Mouse (Mus musculus) mature B cell (primary cell): ENCODE data around the gene Mdfic.

Experiments
- in situ Hi-C: fragments of 300-500 bp; cut with MboI; formaldehyde crosslinking; loops from 2 replicates; pipeline ENCODE4 v1.14.3; 2019

Mdfic gene

DNA sequence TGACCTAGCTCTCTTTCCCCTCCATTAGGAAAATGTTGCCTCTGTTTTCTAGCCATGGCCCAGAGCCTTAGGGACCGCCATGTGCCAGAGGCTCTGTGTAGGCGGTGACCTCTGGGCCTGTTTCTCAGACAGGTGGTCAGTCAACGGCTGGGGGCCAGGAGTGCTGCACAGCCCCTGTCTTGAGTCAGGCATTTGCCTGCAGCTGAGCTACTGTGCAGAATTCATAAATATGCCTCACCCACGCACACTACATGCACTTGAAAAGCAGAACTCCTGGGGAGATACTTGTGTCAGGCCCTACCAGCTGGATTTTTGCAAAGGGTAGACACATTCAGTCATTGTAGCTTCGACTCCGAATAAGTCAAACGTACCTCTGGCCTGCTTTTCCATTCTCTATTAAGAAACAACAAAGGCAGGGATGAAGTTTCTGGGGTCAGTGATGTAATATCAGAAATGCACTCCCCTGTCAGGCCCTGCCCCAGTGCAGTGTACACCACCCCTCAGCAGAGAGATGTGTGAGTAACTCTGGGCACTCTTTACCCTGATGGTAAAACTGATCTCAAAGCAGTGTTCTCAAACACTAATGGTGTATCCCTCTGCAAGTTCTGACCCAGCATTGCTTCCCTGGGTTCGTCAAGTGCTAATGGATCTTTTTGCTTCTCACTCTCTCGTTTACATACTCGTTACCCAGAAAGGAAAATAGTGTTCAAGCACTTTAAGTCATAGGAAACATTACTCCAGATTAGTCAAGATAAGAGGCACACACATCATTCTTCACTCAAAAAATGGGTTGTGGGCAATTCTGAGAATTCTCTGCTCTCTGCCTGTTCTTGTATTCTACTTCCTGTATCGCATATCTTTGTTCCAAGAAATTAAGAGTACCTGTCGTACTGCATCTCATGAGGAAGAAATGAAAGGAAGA, 72.5 kb downstream of the Mdfic start:
- in situ Hi-C loops, result no loop called here

DNA sequence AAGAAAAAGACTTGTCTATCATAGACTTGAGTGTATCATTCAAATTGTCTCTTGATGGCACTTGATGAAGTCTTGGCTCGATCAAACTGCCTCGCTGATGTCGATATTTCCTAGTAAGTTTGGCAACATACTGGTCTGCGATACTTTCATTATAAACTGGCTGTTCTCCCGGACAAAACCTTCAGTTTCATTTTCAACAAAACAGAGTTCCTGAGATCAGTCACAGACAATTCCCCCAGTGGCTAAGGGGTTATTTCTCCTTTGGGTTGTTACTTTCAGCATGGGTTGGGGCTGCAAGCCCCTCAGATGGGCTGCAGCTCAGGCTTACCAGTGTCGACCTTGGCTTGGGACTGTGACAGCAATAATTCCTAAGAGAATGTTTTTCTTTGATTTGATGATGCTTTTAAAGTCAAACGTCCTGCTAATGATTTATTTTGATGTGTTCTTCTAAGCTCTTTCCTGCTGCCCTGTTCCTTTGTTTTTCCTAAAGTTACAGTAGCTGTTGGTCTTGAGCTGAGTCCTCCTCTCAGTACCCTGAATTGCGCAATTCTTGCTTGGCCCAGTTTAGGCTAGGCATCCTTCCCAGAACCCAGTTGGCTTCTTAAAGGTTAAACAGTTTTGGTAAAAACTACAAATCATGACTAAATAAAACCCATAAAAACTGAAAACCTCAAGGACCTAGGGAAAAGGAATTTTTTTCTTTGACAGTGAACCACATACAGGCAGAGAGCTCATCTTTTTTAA, 73.3 kb downstream of the Mdfic start:
- in situ Hi-C loops, result no loop called here

DNA sequence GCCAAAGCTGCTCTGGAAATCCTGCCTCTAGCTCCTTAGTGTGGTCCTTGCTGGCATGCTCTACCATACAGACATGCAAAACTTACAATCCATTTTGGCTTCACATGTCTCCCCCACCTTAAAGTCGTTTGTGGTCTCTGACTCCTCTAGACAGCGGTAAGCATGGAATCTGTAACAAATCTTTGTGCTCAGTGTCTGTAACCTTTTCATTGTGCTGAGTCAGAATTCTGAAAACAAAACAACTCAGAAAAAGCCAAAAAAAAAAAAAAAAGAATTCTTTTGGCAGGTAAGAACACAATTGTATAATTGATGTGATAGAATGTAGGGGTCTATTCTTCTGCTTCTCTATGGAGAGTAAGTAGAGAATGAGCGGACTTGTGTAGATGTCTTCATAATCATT, 74.3 kb downstream of the Mdfic start:
- in situ Hi-C loops, result no loop called here

DNA sequence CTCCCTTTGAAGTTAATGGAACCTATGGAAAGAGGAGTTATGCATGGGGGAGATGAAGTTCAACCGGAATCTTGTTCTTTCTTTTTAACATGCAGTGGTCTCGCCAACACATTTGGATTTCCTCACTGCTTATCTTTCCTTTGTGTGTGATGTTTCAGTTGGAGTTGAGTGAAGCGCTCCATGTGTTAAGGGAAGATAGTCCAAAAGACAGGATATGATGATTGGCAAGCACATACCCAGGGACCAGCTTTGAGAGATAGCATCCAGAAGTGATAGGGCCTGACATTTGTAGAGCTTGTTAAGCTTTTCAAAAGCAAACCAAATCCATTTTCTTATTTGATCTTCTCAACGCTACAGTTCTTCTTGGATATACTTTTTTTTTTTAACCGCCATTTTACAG, 86.9 kb downstream of the Mdfic start:
- in situ Hi-C loops, result no loop called here

DNA sequence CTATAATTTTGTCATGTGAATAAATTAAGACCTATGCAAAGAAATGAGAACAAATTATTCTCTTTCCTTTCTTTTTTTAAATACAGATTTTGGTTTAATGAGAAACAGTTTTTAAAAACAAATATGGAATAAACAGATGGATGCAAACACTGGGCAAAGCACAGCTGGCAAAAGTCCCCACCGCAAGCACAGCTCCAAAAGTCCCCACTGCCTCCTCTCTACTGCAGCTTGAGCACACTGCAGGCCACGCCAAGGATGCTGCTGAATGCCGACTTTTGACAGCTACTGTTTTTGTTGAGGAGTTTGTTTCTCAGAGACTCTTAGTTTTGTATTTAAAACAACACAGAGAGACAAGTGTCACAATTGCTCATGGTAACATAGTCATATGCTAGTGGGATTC, 104.8 kb downstream of the Mdfic start:
- in situ Hi-C loops, result no loop called here

DNA sequence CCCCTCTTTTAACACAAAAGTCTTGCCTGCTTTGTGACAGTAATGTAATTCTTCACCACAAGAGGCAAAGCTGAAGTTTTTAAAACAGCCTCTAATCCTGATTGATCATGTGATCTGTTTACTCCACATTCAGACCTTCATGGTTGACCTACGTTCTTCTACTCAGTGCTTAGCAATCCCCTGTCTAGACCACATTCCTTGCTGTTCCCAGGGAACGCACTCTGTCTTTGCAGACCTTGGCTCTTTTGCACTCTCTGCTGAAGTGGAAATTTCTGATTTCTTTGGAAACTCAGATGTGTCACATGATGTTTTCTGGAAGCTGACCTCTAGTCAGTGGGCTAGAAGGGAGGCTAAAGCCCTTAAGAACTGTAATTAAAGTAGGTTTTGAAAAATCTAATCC, 109.4 kb downstream of the Mdfic start:
- in situ Hi-C loops, result no loop called here

DNA sequence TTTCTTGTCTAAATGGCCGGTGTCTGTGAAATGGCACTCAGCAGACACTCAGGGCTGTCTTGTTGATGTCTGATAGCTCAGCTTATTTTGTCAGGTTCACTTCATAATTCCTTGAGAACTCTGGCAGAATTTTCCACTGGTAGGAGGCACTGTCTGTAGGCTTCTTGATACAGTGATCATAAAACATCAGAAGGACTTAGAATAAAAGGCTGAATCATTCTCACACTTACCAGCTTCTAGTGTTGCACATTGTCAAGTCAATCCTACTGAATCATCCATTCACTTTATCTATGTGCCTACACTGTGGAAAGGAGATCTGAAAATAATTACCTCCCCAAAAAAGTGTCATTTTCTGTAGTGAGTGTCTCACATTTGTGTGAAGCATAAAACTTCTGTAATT, 110.2 kb downstream of the Mdfic start:
- in situ Hi-C loops, result no loop called here

DNA sequence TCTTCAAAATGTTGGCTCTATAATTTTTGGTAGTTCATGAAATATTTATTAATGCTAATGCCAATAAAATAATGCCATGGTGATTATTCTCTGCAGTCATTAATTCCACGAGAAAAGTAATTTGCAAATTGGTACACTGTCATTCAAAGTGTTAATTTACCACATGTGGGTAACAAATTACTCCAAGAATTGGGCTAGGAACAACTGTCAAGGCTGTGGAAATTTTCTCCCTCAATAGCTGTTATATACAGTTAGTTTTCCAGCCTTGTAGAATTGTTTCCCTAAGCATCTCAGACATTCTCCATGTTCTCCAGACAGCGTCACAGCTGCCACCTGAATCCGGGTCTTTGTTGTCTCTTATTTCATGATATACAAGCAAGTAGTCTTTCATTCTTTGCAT, 117.2 kb downstream of the Mdfic start:
- in situ Hi-C loops, result no loop called here

DNA sequence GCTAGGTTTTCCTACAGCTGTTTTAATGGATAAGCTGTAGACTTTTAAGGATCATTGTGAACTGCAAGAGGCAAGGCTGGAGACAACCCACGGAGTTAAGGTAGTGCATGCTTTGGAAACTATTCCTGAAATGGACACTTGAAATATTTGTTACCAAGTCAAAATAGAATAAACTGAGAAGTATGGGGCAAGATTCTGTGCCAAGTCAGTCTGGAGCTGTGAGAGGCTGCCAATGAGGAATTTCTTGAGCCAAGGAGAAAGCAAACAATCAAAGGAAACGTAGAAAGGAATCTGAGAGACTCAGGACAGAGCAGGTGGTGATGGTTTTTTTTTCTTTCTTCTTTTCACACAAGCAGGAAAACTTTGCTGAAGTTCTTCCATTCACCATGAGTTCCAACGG, 119.4 kb downstream of the Mdfic start:
- in situ Hi-C loops, result no loop called here

DNA sequence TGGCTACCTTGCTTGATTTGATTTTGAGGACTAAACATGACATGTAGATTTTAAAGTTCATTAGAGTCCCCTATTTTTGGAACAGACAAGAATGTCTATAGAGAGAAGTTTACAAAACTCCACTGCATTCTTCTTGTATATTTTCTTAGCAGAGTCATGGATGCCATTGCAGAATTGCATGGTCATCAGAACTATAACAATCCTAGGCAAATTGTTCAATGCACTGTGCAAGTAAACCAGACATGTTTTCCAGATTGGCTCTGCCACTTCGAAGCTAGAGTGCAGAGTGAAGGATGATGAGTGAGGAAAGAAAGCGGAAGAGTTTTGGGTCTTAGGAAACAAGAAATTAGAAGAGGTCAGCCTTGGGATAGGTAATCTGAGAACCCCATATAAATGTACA, 120.0 kb downstream of the Mdfic start:
- in situ Hi-C loops, result no loop called here

DNA sequence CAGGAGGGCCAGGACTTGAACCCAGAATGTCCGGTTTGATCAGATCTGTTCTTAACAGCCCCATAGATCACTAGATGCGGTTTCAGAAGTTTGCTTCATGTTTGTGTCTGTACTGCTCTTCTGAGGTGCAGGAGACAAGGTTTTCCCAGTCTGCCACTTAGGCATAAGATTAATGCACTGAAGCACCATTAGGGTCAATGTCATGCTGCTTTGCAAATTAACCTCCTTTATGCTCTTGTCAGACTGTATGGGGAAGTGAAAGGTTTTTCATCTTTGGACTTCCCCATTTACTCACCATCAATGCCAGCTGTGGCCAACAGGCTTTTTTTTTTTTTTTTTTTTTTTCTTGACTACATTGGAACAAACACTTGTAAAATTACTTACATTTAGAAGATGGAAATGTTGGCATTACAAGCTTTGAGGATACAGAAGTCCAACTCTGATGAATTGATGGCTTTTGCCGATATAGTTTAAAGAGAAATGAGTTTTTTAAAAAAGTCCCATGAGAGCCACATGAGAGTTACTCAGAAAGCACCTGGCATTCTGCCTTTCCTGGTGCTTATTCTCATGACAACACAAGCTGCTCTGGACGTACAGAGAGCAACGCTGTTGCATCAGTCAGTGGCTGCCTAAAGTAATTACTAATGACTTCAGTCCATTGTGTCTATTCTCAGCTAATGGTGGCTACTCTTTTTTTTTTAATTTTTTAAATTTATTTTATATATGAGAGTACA, 121.2 kb downstream of the Mdfic start:
- in situ Hi-C loops, result no loop called here

DNA sequence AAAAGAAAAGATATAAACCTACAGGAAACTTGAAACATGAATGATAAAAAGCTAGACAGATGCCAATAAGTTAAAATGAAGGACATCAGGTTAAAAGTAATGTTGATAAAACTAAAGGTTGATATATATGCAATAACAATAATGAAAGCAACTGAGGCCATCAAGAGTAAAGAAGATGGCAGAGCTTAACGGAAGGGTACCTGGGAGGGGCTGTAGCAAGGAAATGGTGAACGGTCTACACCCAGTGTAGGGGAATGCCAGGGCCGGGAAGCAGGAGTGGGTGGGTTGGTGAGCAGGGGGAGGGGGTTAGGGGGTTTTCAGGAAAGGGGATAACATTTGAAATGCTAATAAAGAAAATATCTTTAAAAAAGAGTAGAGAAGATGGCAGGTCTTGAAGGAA, 122.8 kb downstream of the Mdfic start:
- in situ Hi-C loops, result no loop called here

DNA sequence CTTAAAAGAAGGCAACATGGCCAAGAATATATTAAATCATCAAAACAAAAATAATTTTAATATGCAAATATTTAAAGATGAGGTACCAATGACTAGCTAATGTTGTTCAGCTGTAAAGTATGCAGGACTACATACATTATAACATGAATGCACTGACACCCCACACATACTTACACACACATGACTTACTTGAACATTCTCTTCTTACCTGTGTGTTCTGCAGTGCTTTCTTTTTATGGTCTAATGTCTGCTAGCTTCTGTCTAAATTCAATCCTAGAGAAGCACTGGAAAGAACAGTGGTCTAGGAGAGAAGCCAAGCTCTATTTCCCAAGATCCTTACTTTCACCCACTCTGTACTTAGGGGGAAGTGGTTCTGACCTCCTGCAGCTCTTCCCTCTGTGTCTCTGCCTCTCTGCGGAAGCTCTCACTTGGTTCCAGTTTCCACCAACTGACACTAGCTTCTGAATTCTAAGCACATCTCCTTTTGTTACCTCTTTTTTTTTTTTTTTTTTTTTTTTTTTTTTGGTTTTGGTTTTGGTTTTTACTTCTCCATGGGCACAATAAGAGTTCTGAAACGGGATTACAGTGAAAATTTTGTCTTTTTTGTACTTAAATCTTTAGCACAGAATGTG, 125.4 kb downstream of the Mdfic start:
- in situ Hi-C loops, result no loop called here
